Mouse (Mus musculus) hindbrain, embryonic 16.5 days (tissue): ENCODE data around the gene Nudt5. TPM values are rescaled to one million over a fixed set of nuclear protein-coding genes. Genes with fewer than 3 reads are reported as not detected.

Experiments
- ATAC-seq: fragments of 200-750 bp; cut with Nextera tagmentation; 2 replicates; pipeline ENCODE4 v1.8.0; 2017; ENCODE audit warnings: moderate TSS enrichment, moderate library complexity
- H3K27ac ChIP-seq: fragments of 300-500 bp; sonication (generic); 2 replicates; pipeline ENCODE4 v1.5.1; 2014; ENCODE audit warnings: low read depth, mild to moderate bottlenecking, control low read depth, low read length, moderate library complexity
- H3K27me3 ChIP-seq: fragments of 300-500 bp; sonication (generic); replicated peaks from 2 replicates; pipeline ENCODE4 v1.6.1; 2014; ENCODE audit warnings: low read length; ENCODE audit not compliant: control insufficient read depth, insufficient read depth
- H3K36me3 ChIP-seq: fragments of 300-500 bp; sonication (generic); 2 replicates; pipeline ENCODE4 v1.6.1; 2014; ENCODE audit warnings: mild to moderate bottlenecking, low read length, moderate library complexity, mixed read lengths; ENCODE audit not compliant: control insufficient read depth, insufficient read depth
- H3K4me1 ChIP-seq: fragments of 300-500 bp; sonication (generic); 2 replicates; pipeline ENCODE4 v1.6.1; 2014; ENCODE audit warnings: low read depth, low read length; ENCODE audit not compliant: control insufficient read depth, insufficient read depth
- H3K4me2 ChIP-seq: fragments of 300-500 bp; sonication (generic); 2 replicates; pipeline ENCODE4 v1.6.1; 2014; ENCODE audit warnings: mild to moderate bottlenecking, low read length, control low read depth, moderate library complexity
- H3K4me3 ChIP-seq: fragments of 300-500 bp; sonication (generic); 2 replicates; pipeline ENCODE4 v1.5.1; 2014; ENCODE audit warnings: mild to moderate bottlenecking, low read length, control low read depth, moderate library complexity
- H3K9ac ChIP-seq: fragments of 300-500 bp; sonication (generic); 2 replicates; pipeline ENCODE4 v1.6.1; 2014; ENCODE audit warnings: low read depth, mild to moderate bottlenecking, control low read depth, low read length, moderate library complexity
- H3K9me3 ChIP-seq: fragments of 300-500 bp; sonication (generic); 2 replicates; pipeline ENCODE4 v1.6.1; 2014; ENCODE audit warnings: mild to moderate bottlenecking, low read length, moderate library complexity; ENCODE audit not compliant: control insufficient read depth
- WGBS: fragments of 180-500 bp; shearing (Covaris S2); extraction: QIAGEN DNeasy Blood & Tissue Kit; methylation state at CpG from one replicate; pipeline ENCODE4 v1.1.7; 2014; 5-methylcytosine and 5-hydroxymethylcytosine counted together
- polyA plus RNA-seq: library from polyadenylated mRNA; unstranded; fragments of >200 nt; fragmentation: Nextera tagmentation; extraction: Ambion mirVana; gene quantifications from 2 replicates; pipeline ENCODE4 v1.2.1, GENCODE M21; 2015

Nudt5 gene
- polyA plus RNA-seq, 1 experiment from 2014 or later = 26.4 TPM

DNA sequence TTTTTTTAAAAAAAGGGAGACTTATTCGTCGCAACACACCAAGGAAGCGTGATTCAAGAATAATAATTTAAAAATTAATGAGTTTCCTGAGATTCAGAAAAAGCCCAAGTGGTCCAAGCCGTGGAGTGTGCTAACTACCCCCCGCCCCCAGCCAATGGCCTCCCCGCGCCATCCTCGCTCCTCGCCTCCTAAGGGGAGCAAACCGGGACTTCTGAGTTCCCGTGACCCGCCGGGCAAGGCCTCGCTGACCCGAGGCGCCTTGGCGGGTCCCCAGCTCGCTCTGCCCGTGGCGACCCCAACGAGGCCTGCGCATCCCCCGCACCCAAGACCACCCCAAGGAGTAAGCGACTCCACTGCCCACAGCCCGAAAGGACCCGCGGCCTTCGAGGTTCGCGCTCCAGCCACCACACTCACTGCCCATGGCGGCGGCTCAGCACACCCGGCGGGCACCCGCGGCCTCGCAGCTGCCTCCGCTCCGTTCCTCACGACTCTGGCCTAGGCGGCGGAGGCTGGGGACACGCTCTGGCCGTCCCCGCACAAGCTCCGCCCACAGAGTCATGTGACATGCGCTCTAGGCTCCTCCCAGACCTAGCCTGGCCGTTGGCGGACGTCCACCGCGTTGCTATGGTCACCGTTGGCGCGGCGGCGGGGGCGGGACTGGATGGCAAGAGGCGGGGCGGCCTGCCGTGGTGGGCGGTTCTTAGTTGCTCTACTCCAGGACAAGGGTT lies 50.2 kb downstream of the Nudt5 start, which contains the start of gene Sec61a2:
TSS of gene Sec61a2 (minus strand) at position 590 of the 728 bp plus-strand sequence.
- H3K9me3 ChIP-seq = no peaks in the 10 kb centered on the region

DNA sequence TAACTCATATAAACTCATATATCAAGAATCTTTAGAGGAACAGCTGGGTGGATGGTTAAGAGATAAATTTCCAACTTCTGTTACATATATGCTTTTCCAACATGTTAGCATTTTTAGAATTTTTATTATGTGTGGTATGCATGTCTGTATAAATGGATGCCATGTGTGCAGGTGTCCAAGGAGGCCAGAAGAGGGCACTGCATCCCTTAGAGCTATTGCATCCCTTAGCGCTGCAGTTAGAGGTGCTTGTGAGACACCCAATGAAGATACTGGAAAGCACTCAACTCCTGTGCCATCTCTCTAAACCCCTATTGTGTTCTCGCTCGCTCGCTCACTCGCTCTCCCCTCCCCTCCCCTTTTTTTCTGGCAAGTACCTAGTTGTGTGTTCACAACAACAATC lies 55.3 kb downstream of the Nudt5 start:
- no peak overlapping the region for H3K27ac ChIP-seq
- WGBS = 53% methylated on average over 5 of the region's 5 CpGs
- H3K9me3 ChIP-seq = no peaks in the 10 kb centered on the region
- no peak overlapping the region for H3K4me2 ChIP-seq
- no peak for ATAC-seq
- H3K4me1 ChIP-seq = no peaks in the 10 kb centered on the region
- H3K36me3 ChIP-seq = peaks cover 9% of the 10 kb centered on the region; the same call in 1 of the 2 replicates
- H3K4me3 ChIP-seq = no peak overlapping the region
- no peaks in the 10 kb centered on the region for H3K27me3 ChIP-seq
- H3K9ac ChIP-seq = no peak overlapping the region

More for the DNA sequence above, 50.2 kb downstream of the Nudt5 start, which contains the start of gene Sec61a2:
- H3K27ac ChIP-seq = peak within 1 kb of the TSS; percentile 85
- under 1% methylated on average over 61 of the region's 62 CpGs for WGBS
- H3K27me3 ChIP-seq = no peaks in the 10 kb centered on the region
- H3K4me2 ChIP-seq = peak within 1 kb of the TSS; percentile 61
- peak within 1 kb of the TSS; percentile 94 for H3K4me3 ChIP-seq
- H3K36me3 ChIP-seq = peaks cover 5% of the 10 kb centered on the region; the same call in 1 of the 2 replicates
- ATAC-seq = peak; percentile 99
- H3K4me1 ChIP-seq = peaks cover 11% of the 10 kb centered on the region
- H3K9ac ChIP-seq = peak within 1 kb of the TSS; percentile 98

GRCm38 (mm10) chr2:5906092-5906491 lies 61.3 kb downstream of the Nudt5 start:
- peaks cover 15% of the 10 kb centered on the region; the same call in 1 of the 2 replicates for H3K36me3 ChIP-seq
- no peaks in the 10 kb centered on the region for H3K9me3 ChIP-seq
- H3K27ac ChIP-seq = no peak overlapping the region
- H3K27me3 ChIP-seq = no peaks in the 10 kb centered on the region
- ATAC-seq = no peak
- no peak overlapping the region for H3K4me3 ChIP-seq
- no peak overlapping the region for H3K4me2 ChIP-seq
- H3K9ac ChIP-seq = no peak overlapping the region
- WGBS = 31% methylated on average over 5 of the region's 5 CpGs
- H3K4me1 ChIP-seq = no peaks in the 10 kb centered on the region

DNA sequence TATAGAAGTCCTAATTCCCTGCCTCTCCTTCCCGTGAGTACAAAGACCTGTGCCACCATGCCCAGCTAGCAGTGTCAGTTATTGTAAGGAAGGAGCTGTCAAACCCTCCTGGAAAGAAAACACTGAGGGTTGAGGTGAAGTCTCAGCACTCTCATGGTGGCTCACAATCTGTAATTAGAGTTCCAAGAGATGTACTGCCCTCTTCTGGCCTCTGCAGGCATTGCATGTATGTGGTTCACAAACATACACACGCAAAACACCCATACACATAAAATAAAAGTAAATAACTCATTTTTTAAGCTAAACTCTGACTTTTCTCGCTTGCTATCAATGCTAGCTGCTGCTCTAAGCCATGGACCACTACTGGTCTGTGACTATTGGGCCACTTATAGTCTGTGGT lies 61.8 kb downstream of the Nudt5 start:
- no peak overlapping the region for H3K27ac ChIP-seq
- H3K4me1 ChIP-seq = no peaks in the 10 kb centered on the region
- no peaks in the 10 kb centered on the region for H3K27me3 ChIP-seq
- H3K9me3 ChIP-seq = no peaks in the 10 kb centered on the region
- H3K4me3 ChIP-seq = no peak overlapping the region
- ATAC-seq = no peak
- 54% methylated on average over 3 of the region's 3 CpGs for WGBS
- H3K4me2 ChIP-seq = no peak overlapping the region
- H3K9ac ChIP-seq = no peak overlapping the region
- H3K36me3 ChIP-seq = peaks cover 14% of the 10 kb centered on the region; the same call in 1 of the 2 replicates

- Histone ChIP-seq H3K4me2 (peak overlapping the region; percentile 2; the same call in 1 of the 2 replicates), H3K9ac (no peak overlapping the region), H3K36me3 (0 out of 2 replicates have a peak, but pooled peaks cover 8% of the 10 kb centered on the region), H3K27ac (no peak overlapping the region), H3K4me3 (no peak overlapping the region), H3K27me3 (no peaks in the 10 kb centered on the region), H3K4me1 (no peaks in the 10 kb centered on the region), H3K9me3 (no peaks in the 10 kb centered on the region)
- ATAC-seq = peak; percentile 74; the same call in 1 of the 2 replicates
- WGBS = 50% methylated on average over 16 of the region's 16 CpGs
Measured at GRCm38 (mm10) chr2:5911282-5911965, 66.6 kb downstream of the Nudt5 start.

Other genes with a start within 250 kb of the Nudt5 start
- 7.4 and 8.0 TPM in 2 replicates for gene Camk1d, start 130.5 kb upstream of the Nudt5 start, polyA plus RNA-seq
- gene Cdc123, start 145 bp downstream of the Nudt5 start, polyA plus RNA-seq = 244 and 268 TPM in 2 replicates
- gene Gm13199, start 17.9 kb downstream of the Nudt5 start, polyA plus RNA-seq = 0.87 and 0.99 TPM in 2 replicates
- 121 and 122 TPM in 2 replicates for gene Sec61a2, start 50.4 kb downstream of the Nudt5 start, polyA plus RNA-seq
- gene Dhtkd1, start 97.8 kb downstream of the Nudt5 start, polyA plus RNA-seq = 6.1 and 6.7 TPM in 2 replicates
- gene Upf2, start 106.5 kb downstream of the Nudt5 start, polyA plus RNA-seq = 6.4 and 7.8 TPM in 2 replicates